Mouse (Mus musculus): ENCODE results near the gene Slc24a4.
"Not testable (repeated sequence)": the region's sequence is repeated elsewhere in the genome, so short reads cannot be mapped to it uniquely, and the experiment has no call there.

Slc24a4 gene

DNA sequence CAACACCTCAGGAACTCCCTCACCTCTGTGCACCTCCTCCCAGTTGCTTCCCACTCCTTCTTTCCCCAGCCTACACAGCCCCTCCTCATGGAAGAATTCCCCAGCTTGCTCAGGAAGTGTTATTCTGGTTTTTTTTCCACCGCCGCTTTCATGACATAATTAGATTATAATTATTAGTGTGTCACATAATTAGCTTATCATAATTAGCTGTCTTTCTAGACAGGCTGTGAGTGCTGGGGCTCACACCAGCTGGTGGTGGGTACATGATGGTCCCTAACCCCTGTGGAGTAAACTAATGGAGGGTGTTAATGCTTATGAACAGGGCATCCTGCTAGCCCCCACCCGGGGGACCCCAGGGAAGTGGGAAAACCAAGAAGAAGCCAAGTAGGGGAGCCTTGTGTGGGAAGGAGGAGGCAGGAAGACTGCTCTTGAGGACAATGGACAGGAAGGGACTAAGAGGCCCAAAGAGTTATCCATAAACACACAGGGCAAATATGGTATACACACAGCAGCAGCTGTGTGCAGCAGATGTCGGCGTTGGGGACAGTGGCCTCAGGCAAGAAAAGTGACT lies 38.2 kb downstream of the Slc24a4 start:
- no peak for DNase-seq (ENCODE audit: low read depth, low spot score)

- DNase-seq (ENCODE audit: low read depth, low spot score): no peak
Observed at GRCm38 (mm10) chr12:102167302-102167701, 38.8 kb downstream of the Slc24a4 start.

- DNase-seq (ENCODE audit: low read depth, low spot score): no peak
Observed at GRCm38 (mm10) chr12:102172746-102173145, 44.2 kb downstream of the Slc24a4 start.

- no peak for DNase-seq (ENCODE audit: low read depth, low spot score)
Observed at GRCm38 (mm10) chr12:102173345-102173744, 44.8 kb downstream of the Slc24a4 start.

- DNase-seq (ENCODE audit: low read depth, low spot score): no peak
Observed at GRCm38 (mm10) chr12:102180371-102181074, 52.0 kb downstream of the Slc24a4 start.

GRCm38 (mm10) chr12:102181799-102182357 lies 53.3 kb downstream of the Slc24a4 start:
- DNase-seq (ENCODE audit: low read depth, low spot score): peak; percentile 34

GRCm38 (mm10) chr12:102182621-102183020 lies 54.1 kb downstream of the Slc24a4 start:
- no peak for DNase-seq (ENCODE audit: low read depth, low spot score)

- no peak for DNase-seq (ENCODE audit: low read depth, low spot score)
Observed at GRCm38 (mm10) chr12:102183201-102183600, 54.7 kb downstream of the Slc24a4 start.

DNA sequence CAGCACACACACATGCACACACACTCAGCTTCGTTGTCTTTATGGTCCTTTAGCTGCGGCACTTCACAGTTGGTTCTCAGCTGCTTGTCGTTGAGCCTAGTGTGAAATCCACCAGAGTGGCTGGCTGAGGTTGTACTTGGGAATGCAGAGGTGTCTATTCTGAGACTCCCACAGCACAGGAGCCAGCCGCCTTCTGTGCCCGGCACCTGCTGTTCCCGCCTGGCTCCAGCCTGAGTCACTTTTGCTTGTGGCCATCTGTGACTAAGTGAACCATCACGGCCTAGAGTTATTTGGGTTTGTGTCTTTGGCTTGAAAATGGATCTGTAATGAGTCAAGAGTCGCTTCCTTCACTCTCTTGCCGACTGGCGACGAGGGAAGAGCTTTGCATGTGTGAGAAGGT lies 62.3 kb downstream of the Slc24a4 start:
- no peak for DNase-seq (ENCODE audit: low read depth, low spot score)

DNA sequence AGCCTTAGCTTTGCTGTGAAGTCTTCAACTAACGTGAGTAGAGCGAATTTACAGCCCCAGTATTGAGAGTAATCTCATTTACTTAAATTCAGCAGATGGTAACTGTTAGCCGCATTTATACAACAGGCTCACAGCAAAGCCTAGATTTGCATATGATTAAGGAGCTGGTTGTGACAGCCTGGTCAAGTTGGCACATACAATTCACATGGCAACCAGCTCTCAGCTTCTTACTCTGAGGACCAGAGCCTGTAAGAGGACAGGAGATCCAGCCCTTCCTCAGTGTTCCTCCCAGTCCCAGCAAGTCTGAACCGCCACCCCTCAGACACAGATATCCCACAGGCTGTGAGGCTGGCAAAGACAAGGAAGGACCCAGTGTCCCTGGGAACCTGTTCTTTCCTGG lies 73.0 kb downstream of the Slc24a4 start:
- no peak for DNase-seq (ENCODE audit: low read depth, low spot score)

- no peak for DNase-seq (ENCODE audit: low read depth, low spot score)
Observed at GRCm38 (mm10) chr12:102202901-102203300, 74.4 kb downstream of the Slc24a4 start.

DNA sequence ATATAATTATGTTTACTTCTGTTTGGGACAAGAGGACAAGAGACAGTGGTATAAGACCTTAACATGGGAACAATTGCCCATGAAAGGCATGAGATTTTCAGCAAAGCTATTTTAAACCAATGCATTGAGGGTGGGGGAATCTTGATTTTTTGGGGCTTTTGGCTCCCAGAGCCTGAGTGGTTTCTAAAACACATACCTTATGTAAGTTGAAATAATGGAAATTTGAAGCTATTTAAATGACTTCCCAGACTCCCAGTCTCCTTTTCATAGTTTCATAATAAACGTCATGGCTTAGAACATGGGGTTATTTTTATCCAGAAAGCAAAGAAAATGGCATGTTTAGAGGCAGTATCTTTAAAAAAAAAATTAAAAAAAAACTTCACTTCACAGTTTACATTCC lies 77.9 kb downstream of the Slc24a4 start:
- DNase-seq (ENCODE audit: low read depth, low spot score): no peak

- DNase-seq (ENCODE audit: low read depth, low spot score): no peak
Observed at GRCm38 (mm10) chr12:102207245-102207644, 78.7 kb downstream of the Slc24a4 start.

GRCm38 (mm10) chr12:102210801-102211200 lies 82.3 kb downstream of the Slc24a4 start:
- DNase-seq (ENCODE audit: low read depth, low spot score): no peak

DNA sequence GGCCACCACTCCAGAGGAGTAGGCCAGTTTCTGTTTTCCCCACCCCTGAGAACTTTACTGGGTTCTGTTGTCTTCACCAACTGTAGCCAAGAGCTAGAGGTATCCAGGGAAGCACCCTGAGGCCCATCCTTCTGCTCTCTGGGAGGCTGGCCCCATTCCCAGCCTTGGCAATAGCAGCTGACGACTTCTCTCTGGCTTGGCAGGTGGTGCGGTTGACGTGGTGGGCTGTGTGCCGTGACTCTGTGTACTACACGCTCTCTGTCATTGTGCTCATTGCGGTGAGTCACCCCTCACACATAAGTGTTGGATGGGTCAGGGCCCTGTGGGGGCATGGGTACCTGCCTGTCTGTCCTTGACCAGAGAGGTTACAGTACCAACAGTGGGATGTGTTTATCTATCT lies 94.9 kb downstream of the Slc24a4 start:
- DNase-seq (ENCODE audit: low read depth, low spot score): no peak

- DNase-seq (ENCODE audit: low read depth, low spot score): not testable (repeated sequence)
Observed at GRCm38 (mm10) chr12:102224112-102224511, 95.6 kb downstream of the Slc24a4 start.

DNA sequence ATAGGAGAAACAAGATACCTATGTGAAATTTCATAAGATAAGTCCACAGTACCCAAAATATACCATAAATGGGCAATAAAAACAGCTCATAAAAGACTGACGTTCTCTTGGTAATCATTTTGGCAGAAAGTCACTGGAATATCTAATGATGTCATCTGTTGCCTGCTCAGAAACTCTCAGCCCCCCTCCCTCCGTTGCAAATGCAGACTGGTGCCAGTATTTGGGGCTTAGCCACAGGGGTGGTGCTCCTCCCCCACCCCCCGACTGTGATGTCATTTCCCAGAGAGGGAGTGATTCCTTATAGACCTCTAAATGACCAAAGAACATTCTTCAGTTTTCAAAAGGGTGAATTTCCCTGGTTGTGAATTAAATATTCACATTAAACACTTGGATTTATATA lies 96.6 kb downstream of the Slc24a4 start:
- no peak for DNase-seq (ENCODE audit: low read depth, low spot score)

DNA sequence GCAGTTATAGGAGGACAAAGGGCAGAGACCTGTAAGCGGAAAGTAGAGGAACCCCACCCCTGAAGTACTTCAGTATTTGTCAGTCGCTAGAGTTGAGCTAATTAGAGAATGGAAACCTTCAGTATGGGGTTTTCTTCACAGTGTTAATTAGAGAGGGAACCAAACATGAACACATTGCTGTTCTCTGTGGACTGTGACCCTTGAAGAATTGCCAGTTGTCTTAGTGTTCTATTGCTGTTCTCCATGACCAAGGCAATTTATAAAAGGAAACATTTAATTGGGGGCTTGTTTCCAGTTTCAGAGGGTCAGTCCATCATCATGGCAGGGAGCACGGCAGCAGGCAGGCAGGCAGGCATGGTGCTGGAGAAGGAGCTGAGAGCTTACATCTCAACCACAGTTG lies 107.0 kb downstream of the Slc24a4 start:
- DNase-seq (ENCODE audit: low read depth, low spot score): no peak

DNA sequence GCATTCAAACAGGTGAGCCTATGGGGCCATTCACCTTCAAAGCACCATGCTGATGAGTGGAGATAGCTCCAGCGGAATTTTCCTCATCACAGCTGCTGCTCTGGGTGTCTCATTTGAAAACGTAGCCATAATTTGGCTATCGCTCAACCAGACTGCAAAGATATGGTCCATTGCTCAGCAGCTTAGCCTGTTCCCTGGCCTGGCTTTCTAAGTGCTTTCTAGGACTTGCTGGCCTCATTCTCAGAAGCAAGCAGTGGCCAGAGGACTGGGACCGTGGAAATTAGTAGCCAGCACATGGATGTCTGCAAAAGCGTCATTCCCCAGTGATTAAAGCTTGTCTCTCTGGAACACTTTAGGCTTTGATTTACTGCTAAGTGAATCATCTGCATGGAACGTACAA lies 107.8 kb downstream of the Slc24a4 start:
- no peak for DNase-seq (ENCODE audit: low read depth, low spot score)

DNA sequence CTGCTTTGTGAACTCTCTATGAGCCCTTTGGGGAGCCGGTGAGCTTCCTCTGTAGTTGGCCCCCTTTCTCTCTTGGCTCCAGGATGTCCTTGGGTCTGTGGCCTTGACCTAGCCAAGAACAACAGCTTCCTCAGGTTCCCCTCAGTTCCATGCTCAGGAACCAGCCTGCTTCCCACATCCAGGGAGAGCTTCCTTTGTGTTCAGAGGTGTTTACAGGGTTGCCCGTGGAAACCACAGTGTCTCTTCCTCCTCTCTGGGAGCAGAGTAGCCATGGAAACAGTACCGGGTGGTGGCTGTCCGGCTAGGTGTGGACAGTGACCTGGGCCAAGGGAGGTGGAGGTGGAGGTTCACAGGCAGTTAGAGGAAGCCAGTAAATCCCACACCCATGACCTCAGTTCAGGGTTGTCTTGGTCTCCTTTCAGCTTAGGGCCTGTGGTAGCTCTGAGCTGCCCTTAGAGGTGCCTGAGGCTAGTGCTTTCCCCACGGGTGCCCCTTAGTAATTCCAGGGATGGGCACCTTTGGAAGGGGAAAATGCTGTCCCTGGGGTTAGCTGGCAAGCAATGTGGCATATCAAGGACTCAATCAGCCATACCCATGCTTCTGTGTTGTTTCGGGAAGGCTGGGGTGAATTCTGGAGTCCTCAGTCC lies 113.7 kb downstream of the Slc24a4 start:
- peak; percentile 45 for DNase-seq (ENCODE audit: low read depth, low spot score)

GRCm38 (mm10) chr12:102243915-102244314 lies 115.4 kb downstream of the Slc24a4 start:
- no peak for DNase-seq (ENCODE audit: low read depth, low spot score)

- DNase-seq (ENCODE audit: low read depth, low spot score): no peak
Observed at GRCm38 (mm10) chr12:102246226-102246625, 117.7 kb downstream of the Slc24a4 start.

- DNase-seq (ENCODE audit: low read depth, low spot score): no peak
Observed at GRCm38 (mm10) chr12:102248104-102248503, 119.6 kb downstream of the Slc24a4 start.
